Mouse (Mus musculus): ENCODE results near the gene Gxylt1. TPM values are rescaled to one million over a fixed set of nuclear protein-coding genes. Genes with fewer than 3 reads are reported as not detected.

Gxylt1 gene
- polyA plus RNA-seq (2017; shearing (Covaris generic)), result 10 to 100 TPM in 1 of 2 experiments, 1 to 10 TPM in 1; 9.0 to 15.3 TPM

GRCm38 (mm10) chr15:93274679-93275583 is at the start of gene Gxylt1:
TSS of gene Gxylt1 (minus strand) at chr15:93275179.

Other genes with a start within 250 kb of the Gxylt1 start
- 10 to 100 TPM; 54.7 to 78.6 TPM for gene Yaf2, start 61.8 kb upstream of the Gxylt1 start, polyA plus RNA-seq (2017; shearing (Covaris generic))
- 100 to 1,000 TPM in 1 of 2 experiments, 10 to 100 TPM in 1; 90.1 to 113 TPM for gene Zcrb1, start 123.2 kb upstream of the Gxylt1 start, polyA plus RNA-seq (2017; shearing (Covaris generic))
- 10 to 100 TPM; 36.7 to 39.2 TPM for gene Pphln1, start 123.2 kb upstream of the Gxylt1 start, polyA plus RNA-seq (2017; shearing (Covaris generic))

All from activated CD4-positive, CD25-positive, alpha-beta regulatory T cell (primary cell).